Mouse (Mus musculus): ENCODE measurements around the gene Gp1bb. TPM values are rescaled to one million over a fixed set of nuclear protein-coding genes. Genes with fewer than 3 reads are reported as not detected.

Gp1bb gene
- polyA plus RNA-seq (2012; rRNA removed), result 35.8 and 580 TPM in 2 replicates

GRCm38 (mm10) chr16:18622019-18622418 lies at the start of gene Gp1bb:
TSS of gene Gp1bb (minus strand) at chr16:18622403.
- no peak within 1 kb of the TSS for H3K4me3 ChIP-seq (ENCODE audit: low read depth, low read length)
- WGBS, result 81% methylated on average over 17 of the region's 17 CpGs

GRCm38 (mm10) chr16:18669914-18670313 lies 47.7 kb upstream of the Gp1bb start:
- H3K36me3 ChIP-seq (ENCODE audit: control insufficient read depth, insufficient read depth, low read length), result no peaks in the 10 kb centered on the region
- H3K4me3 ChIP-seq (ENCODE audit: low read depth, low read length), result no peak overlapping the region
- TF ChIP-seq CTCF (IDR thresholded peaks at IDR 0.05; ENCODE audit: extremely low read depth, insufficient read length, insufficient replicate concordance, low read depth, low read length) (no peak), POLR2A (IDR thresholded peaks at IDR 0.05; ENCODE audit: low read depth, low read length) (no peak)
- no peaks in the 10 kb centered on the region for H3K27me3 ChIP-seq (ENCODE audit: control insufficient read depth, insufficient read depth, low read length)
- no peaks in the 10 kb centered on the region for H3K4me1 ChIP-seq (ENCODE audit: control insufficient read depth, insufficient read depth, insufficient read length, low read length)
- 59% methylated on average over 6 of the region's 6 CpGs for WGBS
- no peak overlapping the region for H3K27ac ChIP-seq (ENCODE audit: insufficient read depth, low read depth, low read length)

More at GRCm38 (mm10) chr16:18622019-18622418, at the start of gene Gp1bb:
- H3K4me1 ChIP-seq (ENCODE audit: control insufficient read depth, insufficient read depth, insufficient read length, low read length), result peaks cover 23% of the 10 kb centered on the region
- TF ChIP-seq CTCF (IDR thresholded peaks at IDR 0.05; ENCODE audit: extremely low read depth, insufficient read length, insufficient replicate concordance, low read depth, low read length) (no peak), POLR2A (IDR thresholded peaks at IDR 0.05; ENCODE audit: low read depth, low read length) (no peak)
- no peak within 1 kb of the TSS for H3K27ac ChIP-seq (ENCODE audit: insufficient read depth, low read depth, low read length)
- H3K36me3 ChIP-seq (ENCODE audit: control insufficient read depth, insufficient read depth, low read length), result peaks cover 66% of the 10 kb centered on the region
- H3K27me3 ChIP-seq (ENCODE audit: control insufficient read depth, insufficient read depth, low read length), result no peaks in the 10 kb centered on the region; the same call in 1 of the 2 replicates

GRCm38 (mm10) chr16:18658597-18658996 lies 36.4 kb upstream of the Gp1bb start:
- TF ChIP-seq CTCF (IDR thresholded peaks at IDR 0.05; ENCODE audit: extremely low read depth, insufficient read length, insufficient replicate concordance, low read depth, low read length) (no peak), POLR2A (IDR thresholded peaks at IDR 0.05; ENCODE audit: low read depth, low read length) (no peak)
- no peak overlapping the region for H3K4me3 ChIP-seq (ENCODE audit: low read depth, low read length)
- peak overlapping the region; percentile 93 for H3K27ac ChIP-seq (ENCODE audit: insufficient read depth, low read depth, low read length)
- WGBS, result 30% methylated on average over 4 of the region's 4 CpGs
- no peaks in the 10 kb centered on the region for H3K36me3 ChIP-seq (ENCODE audit: control insufficient read depth, insufficient read depth, low read length)
- peaks cover 34% of the 10 kb centered on the region; the same call in 1 of the 2 replicates for H3K4me1 ChIP-seq (ENCODE audit: control insufficient read depth, insufficient read depth, insufficient read length, low read length)
- no peaks in the 10 kb centered on the region for H3K27me3 ChIP-seq (ENCODE audit: control insufficient read depth, insufficient read depth, low read length)

- no peak overlapping the region for H3K4me3 ChIP-seq (ENCODE audit: low read depth, low read length)
- H3K36me3 ChIP-seq (ENCODE audit: control insufficient read depth, insufficient read depth, low read length), result no peaks in the 10 kb centered on the region
- peaks cover 34% of the 10 kb centered on the region; the same call in 1 of the 2 replicates for H3K4me1 ChIP-seq (ENCODE audit: control insufficient read depth, insufficient read depth, insufficient read length, low read length)
- H3K27me3 ChIP-seq (ENCODE audit: control insufficient read depth, insufficient read depth, low read length), result no peaks in the 10 kb centered on the region
- WGBS, result 28% methylated on average over 5 of the region's 5 CpGs
- TF ChIP-seq CTCF (IDR thresholded peaks at IDR 0.05; ENCODE audit: extremely low read depth, insufficient read length, insufficient replicate concordance, low read depth, low read length) (no peak), POLR2A (IDR thresholded peaks at IDR 0.05; ENCODE audit: low read depth, low read length) (no peak)
- H3K27ac ChIP-seq (ENCODE audit: insufficient read depth, low read depth, low read length), result peak overlapping the region; percentile 100
Measured at GRCm38 (mm10) chr16:18655372-18656098, 33.3 kb upstream of the Gp1bb start.

GRCm38 (mm10) chr16:18653290-18654160 lies 31.3 kb upstream of the Gp1bb start:
- Histone ChIP-seq H3K27ac (ENCODE audit: insufficient read depth, low read depth, low read length) (peak overlapping the region; percentile 100), H3K4me3 (ENCODE audit: low read depth, low read length) (no peak overlapping the region), H3K27me3 (ENCODE audit: control insufficient read depth, insufficient read depth, low read length) (no peaks in the 10 kb centered on the region), H3K36me3 (ENCODE audit: control insufficient read depth, insufficient read depth, low read length) (no peaks in the 10 kb centered on the region), H3K4me1 (ENCODE audit: control insufficient read depth, insufficient read depth, insufficient read length, low read length) (peaks cover 33% of the 10 kb centered on the region; the same call in 1 of the 2 replicates)
- 33% methylated on average over 6 of the region's 6 CpGs for WGBS
- TF ChIP-seq POLR2A (IDR thresholded peaks at IDR 0.05; ENCODE audit: low read depth, low read length) (no peak), CTCF (IDR thresholded peaks at IDR 0.05; ENCODE audit: extremely low read depth, insufficient read length, insufficient replicate concordance, low read depth, low read length) (peak; percentile 56; the same call in 1 of the 2 replicates)

GRCm38 (mm10) chr16:18649126-18649525 lies 26.9 kb upstream of the Gp1bb start:
- H3K4me1 ChIP-seq (ENCODE audit: control insufficient read depth, insufficient read depth, insufficient read length, low read length), result peaks cover 25% of the 10 kb centered on the region
- TF ChIP-seq CTCF (IDR thresholded peaks at IDR 0.05; ENCODE audit: extremely low read depth, insufficient read length, insufficient replicate concordance, low read depth, low read length) (no peak), POLR2A (IDR thresholded peaks at IDR 0.05; ENCODE audit: low read depth, low read length) (no peak; the same call in 1 of the 2 replicates)
- H3K36me3 ChIP-seq (ENCODE audit: control insufficient read depth, insufficient read depth, low read length), result no peaks in the 10 kb centered on the region
- peak overlapping the region; percentile 98 for H3K27ac ChIP-seq (ENCODE audit: insufficient read depth, low read depth, low read length)
- H3K4me3 ChIP-seq (ENCODE audit: low read depth, low read length), result no peak overlapping the region
- H3K27me3 ChIP-seq (ENCODE audit: control insufficient read depth, insufficient read depth, low read length), result no peaks in the 10 kb centered on the region
- 18% methylated on average over 3 of the region's 3 CpGs for WGBS

- no peak overlapping the region for H3K4me3 ChIP-seq (ENCODE audit: low read depth, low read length)
- peaks cover 47% of the 10 kb centered on the region for H3K4me1 ChIP-seq (ENCODE audit: control insufficient read depth, insufficient read depth, insufficient read length, low read length)
- no peaks in the 10 kb centered on the region for H3K36me3 ChIP-seq (ENCODE audit: control insufficient read depth, insufficient read depth, low read length)
- no peaks in the 10 kb centered on the region for H3K27me3 ChIP-seq (ENCODE audit: control insufficient read depth, insufficient read depth, low read length)
- peak overlapping the region; percentile 82 for H3K27ac ChIP-seq (ENCODE audit: insufficient read depth, low read depth, low read length)
- TF ChIP-seq POLR2A (IDR thresholded peaks at IDR 0.05; ENCODE audit: low read depth, low read length) (no peak), CTCF (IDR thresholded peaks at IDR 0.05; ENCODE audit: extremely low read depth, insufficient read length, insufficient replicate concordance, low read depth, low read length) (no peak)
- WGBS, result 33% methylated on average over 6 of the region's 6 CpGs
Measured at GRCm38 (mm10) chr16:18645329-18645728, 23.1 kb upstream of the Gp1bb start.

Data from small intestine, adult 2 months (tissue).